Mouse (Mus musculus) spleen, postnatal 4 days (tissue): ENCODE data around the gene Iffo1.

Source experiments
- DNase-seq, 2 experiments: peaks; one replicate each; pipeline ENCODE4 v3.0.0; 2022; ENCODE audit warnings: low spot score in 2 of 2

Iffo1 gene

DNA sequence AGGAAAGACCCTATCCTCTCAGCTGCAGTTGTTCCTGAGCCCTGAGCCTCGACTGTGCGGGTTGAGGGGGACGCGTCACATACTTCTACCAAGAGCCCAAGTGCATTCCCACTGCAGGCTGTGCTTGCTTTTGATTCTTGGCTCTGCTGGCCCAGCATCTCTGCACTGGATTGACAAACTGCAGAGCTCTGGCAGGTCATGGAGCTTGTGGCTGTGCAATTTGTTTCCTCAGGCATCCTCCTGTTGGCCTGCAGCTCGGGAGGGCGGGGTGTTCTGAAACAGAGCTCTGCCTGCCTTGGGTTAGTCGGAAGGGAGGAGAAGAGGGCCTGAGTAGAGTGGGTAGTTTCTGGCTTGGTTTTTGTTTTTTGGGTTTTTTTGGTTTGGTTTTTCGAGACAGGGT lies 2.6 kb upstream of the Iffo1 start:
- no peak for DNase-seq

DNA sequence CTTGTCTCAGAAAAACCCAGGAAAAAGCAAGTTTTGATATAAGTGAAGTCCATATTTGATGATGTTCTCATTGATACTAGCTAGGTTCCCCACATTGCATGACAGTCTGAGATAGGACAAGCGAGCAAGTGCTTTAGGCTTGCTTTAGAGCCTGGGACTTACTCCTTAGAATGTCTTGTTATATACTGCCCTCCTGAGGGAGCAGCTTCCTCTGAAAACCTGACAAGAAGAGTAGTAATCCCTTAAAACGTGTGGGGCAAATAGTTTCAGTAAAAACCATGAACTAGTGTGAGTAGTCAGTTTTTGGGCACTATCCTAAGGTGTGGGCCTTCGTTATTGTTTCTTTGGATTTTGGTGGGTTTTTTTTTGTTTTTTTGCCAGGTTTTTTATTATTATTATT lies 1.9 kb upstream of the Iffo1 start:
- DNase-seq: no peak

- DNase-seq: no peak
Measured at GRCm38 (mm10) chr6:125143904-125144303, 1.1 kb upstream of the Iffo1 start.

GRCm38 (mm10) chr6:125145479-125145951 lies 474 bp downstream of the Iffo1 start:
- DNase-seq: peak in 1 of 2 experiments; percentile 77

DNA sequence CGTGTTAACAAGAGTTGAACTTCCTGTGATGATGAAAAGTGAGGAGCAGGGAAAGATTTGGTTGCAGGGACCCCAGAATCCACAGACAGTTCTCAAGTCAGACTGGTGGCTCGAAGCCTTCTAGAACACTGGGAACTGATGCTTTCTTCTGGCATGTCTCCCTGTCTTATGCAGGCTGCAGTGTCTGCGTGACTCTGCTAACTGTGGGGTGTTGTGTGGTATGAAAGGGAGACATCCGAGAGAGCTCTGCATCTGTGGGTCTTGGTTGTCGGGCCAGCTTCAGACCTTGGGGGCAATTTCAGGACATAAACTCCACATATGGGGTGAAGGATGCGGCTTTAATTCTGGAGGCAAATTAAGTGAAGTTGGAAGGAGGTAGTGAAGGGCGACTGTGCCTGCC lies 1.1 kb downstream of the Iffo1 start:
- no peak for DNase-seq

DNA sequence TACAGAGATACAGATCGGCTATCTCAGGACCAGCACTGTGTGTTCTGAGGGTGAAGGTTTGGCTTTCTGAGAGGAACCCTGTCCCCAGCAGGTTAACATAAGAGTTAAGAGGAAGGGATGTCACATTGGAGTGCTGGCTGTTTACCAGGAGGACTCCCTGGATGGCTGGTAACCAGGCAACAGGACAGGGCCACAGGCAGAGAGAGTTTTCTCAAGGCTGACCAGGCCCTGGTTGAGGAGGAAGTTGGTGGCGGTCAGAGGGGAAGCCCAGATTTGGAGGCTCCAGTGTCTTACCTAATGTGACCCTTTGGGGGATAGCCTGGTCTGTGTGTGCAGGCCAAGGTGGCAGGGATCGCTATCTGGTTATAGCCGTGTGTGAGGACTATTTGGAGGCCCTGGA lies 1.8 kb downstream of the Iffo1 start:
- no peak for DNase-seq

- DNase-seq: no peak
Measured at GRCm38 (mm10) chr6:125147329-125147728, 2.3 kb downstream of the Iffo1 start.

- DNase-seq: no peak
Measured at GRCm38 (mm10) chr6:125148251-125148925, 3.3 kb downstream of the Iffo1 start.

- no peak for DNase-seq
Measured at GRCm38 (mm10) chr6:125148926-125149568, 4.0 kb downstream of the Iffo1 start.

DNA sequence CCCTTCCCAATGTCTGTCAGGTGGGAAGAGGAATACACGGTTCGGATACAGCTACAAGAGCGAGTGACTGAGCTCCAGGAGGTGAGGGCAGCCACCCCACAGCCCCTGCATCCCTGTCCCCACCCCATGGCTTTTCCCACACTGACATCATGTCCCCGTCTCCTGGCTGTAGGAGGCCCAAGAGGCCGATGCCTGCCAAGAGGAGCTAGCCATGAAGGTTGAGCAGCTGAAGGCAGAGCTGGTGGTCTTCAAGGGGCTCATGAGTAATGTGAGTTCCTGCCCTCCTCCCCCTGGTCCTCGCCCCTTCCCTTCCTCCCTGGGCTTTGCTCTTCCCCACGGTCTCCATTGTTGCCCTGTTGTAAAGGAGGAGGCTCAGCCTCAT lies 4.5 kb downstream of the Iffo1 start:
- DNase-seq: no peak

GRCm38 (mm10) chr6:125152212-125153017 lies 7.4 kb downstream of the Iffo1 start:
- no peak for DNase-seq

GRCm38 (mm10) chr6:125153018-125153389 lies 8.0 kb downstream of the Iffo1 start:
- no peak for DNase-seq

DNA sequence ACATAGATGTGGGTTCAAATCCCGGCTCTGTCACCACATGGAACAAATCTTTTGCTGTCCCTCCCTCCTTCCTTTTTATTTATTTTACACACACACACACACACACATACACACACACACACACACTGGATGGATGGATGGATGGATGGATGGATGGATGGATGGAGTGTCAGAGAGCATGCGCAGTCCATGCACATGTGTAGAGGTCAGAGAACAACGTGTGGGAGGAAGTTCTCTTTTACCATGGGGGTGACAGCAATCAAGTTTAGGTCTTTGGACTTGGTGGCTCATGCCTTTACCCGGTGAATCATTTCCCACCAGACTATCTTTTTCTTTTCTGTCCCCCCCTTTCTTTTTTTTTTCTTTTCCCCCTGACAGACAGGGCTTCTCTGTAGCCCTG lies 8.6 kb downstream of the Iffo1 start:
- no peak for DNase-seq

DNA sequence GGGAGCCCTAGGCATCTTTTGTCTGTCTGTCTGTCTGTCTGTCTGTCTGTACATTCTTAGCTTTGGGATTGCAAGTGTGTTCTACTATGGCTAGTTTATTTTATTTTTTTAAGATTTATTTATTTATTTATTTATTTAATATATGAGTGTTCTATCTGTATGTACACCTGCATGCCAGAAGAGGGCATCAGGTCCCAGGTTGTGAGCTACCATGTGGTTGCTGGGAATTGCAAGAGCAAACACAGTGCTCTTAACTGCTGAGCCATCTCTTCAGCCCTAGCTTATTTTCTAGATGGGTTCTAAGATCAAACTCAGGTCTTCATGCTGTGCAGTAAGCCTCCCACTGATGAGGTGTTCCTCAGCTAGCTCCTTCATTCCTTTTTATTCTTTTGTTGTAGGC lies 9.5 kb downstream of the Iffo1 start:
- no peak for DNase-seq

DNA sequence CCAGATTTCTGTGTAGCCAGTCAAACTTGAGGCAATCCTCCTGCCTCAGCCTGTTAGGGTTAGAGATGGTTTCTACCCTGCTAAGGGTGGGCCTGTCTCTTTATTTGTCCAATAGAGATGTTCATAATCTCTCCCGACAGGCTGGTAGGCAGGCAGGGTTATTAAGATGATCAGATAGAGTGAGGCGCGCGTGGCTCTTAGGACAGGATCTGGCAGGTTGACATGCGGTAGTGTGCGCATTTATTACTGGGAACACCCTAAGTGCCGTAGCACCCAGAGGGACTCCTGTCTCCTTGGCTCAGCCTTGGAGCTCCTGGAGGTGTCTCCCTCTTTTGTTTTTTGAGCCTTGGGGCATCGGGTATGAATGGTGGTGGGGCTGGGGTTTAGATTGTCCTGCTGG lies 10.2 kb downstream of the Iffo1 start:
- no peak for DNase-seq

- DNase-seq: no peak
Measured at GRCm38 (mm10) chr6:125156491-125156890, 11.4 kb downstream of the Iffo1 start.

DNA sequence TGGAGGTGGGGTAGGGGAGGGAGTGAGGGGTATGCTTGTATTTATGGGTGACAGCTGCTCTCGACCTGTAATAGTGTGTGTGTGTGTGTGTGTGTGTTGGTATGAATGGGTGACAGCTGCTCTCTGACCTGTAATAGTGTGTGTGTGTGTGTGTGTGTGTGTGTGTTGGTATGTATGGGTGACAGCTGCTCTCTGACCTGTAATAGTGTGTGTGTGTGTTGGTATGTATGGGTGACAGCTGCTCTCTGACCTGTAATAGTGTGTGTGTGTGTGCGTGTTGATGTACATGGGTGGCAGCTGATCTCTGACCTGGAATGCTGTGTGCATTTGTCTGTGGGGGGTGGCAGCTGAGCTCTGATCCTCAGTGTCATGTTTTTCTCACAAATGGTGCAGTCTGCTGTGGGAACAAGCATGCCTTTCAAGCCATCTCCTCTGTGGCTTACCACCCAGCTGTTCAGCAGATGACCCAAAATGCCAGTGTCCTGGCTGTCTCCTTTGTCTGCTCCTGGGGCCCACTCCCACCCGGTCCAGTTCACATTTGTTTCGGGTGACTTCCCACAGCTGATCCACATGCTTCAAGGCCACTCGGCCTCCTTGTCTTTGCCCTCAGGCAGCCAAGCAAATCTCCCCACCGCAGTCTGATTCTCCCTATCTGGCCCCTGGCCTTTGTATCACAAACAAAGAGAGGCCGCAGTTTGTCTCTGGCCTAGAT lies 12.0 kb downstream of the Iffo1 start:
- DNase-seq: no peak

DNA sequence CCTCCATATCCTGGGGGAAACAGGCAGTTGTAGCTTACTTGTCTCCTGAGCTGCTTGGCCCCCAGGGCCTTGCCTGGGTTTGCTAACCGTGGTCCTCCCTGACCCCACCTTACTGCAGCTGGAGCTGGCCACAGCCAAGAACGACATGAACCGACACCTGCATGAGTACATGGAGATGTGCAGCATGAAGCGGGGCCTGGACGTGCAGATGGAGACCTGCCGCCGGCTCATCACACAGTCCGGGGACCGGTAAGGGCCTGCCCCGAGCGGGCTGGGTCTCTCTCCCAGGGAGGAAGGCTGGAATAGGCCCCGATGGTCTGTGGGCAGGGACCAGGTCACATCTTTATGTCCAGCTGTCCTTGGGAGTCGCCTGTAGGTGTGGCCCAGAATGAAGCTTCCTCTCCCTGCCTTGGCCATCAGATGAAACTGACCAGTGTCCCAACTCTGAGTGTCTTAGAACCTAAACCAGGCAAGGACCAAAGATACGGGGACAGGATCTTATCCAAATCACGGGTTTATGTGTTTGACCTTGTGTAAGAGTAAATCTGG lies 14.0 kb downstream of the Iffo1 start:
- no peak for DNase-seq

- no peak for DNase-seq
Measured at GRCm38 (mm10) chr6:125159773-125160557, 14.9 kb downstream of the Iffo1 start.

GRCm38 (mm10) chr6:125160558-125160853 lies 15.5 kb downstream of the Iffo1 start:
- no peak for DNase-seq
